Mouse (Mus musculus): ENCODE data around the gene Llgl1. TPM values are rescaled to one million over a fixed set of nuclear protein-coding genes. Genes with fewer than 3 reads are reported as not detected.

The Llgl1 gene
- polyA plus RNA-seq, 1 experiment from 2014 or later, result 35.0 TPM

Small RNA genes within 50 kb of the gene (microRNA-seq; reads per million reads assigned to microRNA genes)
- 1.0 reads per million for gene Mir5100

Other genes starting within 250 kb of the Llgl1 start
- 94.6 and 98.5 TPM in 2 replicates for gene Drg2, start 245.1 kb upstream of the Llgl1 start, polyA plus RNA-seq (2015; fragmentation: Nextera tagmentation; extraction: Ambion mirVana)
- gene Myo15, start 230.4 kb upstream of the Llgl1 start, polyA plus RNA-seq (2015; fragmentation: Nextera tagmentation; extraction: Ambion mirVana), result 0.28 TPM in 2 replicates
- 18.6 and 23.1 TPM in 2 replicates for gene Alkbh5, start 163.3 kb upstream of the Llgl1 start, polyA plus RNA-seq (2015; fragmentation: Nextera tagmentation; extraction: Ambion mirVana)
- gene Flii, start 27.5 kb downstream of the Llgl1 start, polyA plus RNA-seq (2015; fragmentation: Nextera tagmentation; extraction: Ambion mirVana), result 68.3 and 73.6 TPM in 2 replicates
- gene Mief2, start 28.7 kb downstream of the Llgl1 start, polyA plus RNA-seq (2015; fragmentation: Nextera tagmentation; extraction: Ambion mirVana), result 23.1 and 25.3 TPM in 2 replicates
- 6.7 and 8.6 TPM in 2 replicates for gene Top3a, start 77.6 kb downstream of the Llgl1 start, polyA plus RNA-seq (2015; fragmentation: Nextera tagmentation; extraction: Ambion mirVana)
- 4.8 and 5.2 TPM in 2 replicates for gene Smcr8, start 77.8 kb downstream of the Llgl1 start, polyA plus RNA-seq (2015; fragmentation: Nextera tagmentation; extraction: Ambion mirVana)
- 5.5 and 25.9 TPM in 2 replicates for gene Shmt1, start 112.0 kb downstream of the Llgl1 start, polyA plus RNA-seq (2015; fragmentation: Nextera tagmentation; extraction: Ambion mirVana)
- 37.8 and 38.4 TPM in 2 replicates for gene Dhrs7b, start 130.9 kb downstream of the Llgl1 start, polyA plus RNA-seq (2015; fragmentation: Nextera tagmentation; extraction: Ambion mirVana)
- gene Tmem11, start 179.5 kb downstream of the Llgl1 start, polyA plus RNA-seq (2015; fragmentation: Nextera tagmentation; extraction: Ambion mirVana), result 56.4 and 61.7 TPM in 2 replicates
- 23.6 and 23.9 TPM in 2 replicates for gene Natd1, start 215.0 kb downstream of the Llgl1 start, polyA plus RNA-seq (2015; fragmentation: Nextera tagmentation; extraction: Ambion mirVana)
- 30.4 and 47.4 TPM in 2 replicates for gene Map2k3, start 232.3 kb downstream of the Llgl1 start, polyA plus RNA-seq (2015; fragmentation: Nextera tagmentation; extraction: Ambion mirVana)

Data from neural tube, embryonic 15.5 days (tissue).